Mouse (Mus musculus) naive thymus-derived CD4-positive, alpha-beta T cell, adult 2 months (primary cell): ENCODE measurements around the gene Sbf2.

Experiments used
- DNase-seq: peaks from one replicate; pipeline ENCODE4 v3.0.0-alpha.2; 2011; ENCODE audit warnings: low read depth

The Sbf2 gene

GRCm38 (mm10) chr7:110391632-110392031, 223.1 kb downstream of the Sbf2 start:
- DNase-seq = no peak

GRCm38 (mm10) chr7:110388889-110389288, 225.8 kb downstream of the Sbf2 start:
- peak; percentile 25 for DNase-seq

- no peak for DNase-seq
Observed at GRCm38 (mm10) chr7:110387565-110387964, 227.2 kb downstream of the Sbf2 start.

- DNase-seq = no peak
Observed at GRCm38 (mm10) chr7:110385482-110385881, 229.2 kb downstream of the Sbf2 start.

GRCm38 (mm10) chr7:110384343-110384742, 230.4 kb downstream of the Sbf2 start:
- DNase-seq = no peak

- DNase-seq = peak; percentile 50
Observed at GRCm38 (mm10) chr7:110381625-110382024, 233.1 kb downstream of the Sbf2 start.

- no peak for DNase-seq
Observed at GRCm38 (mm10) chr7:110379335-110379914, 235.3 kb downstream of the Sbf2 start.

GRCm38 (mm10) chr7:110372529-110372928, 242.2 kb downstream of the Sbf2 start:
- DNase-seq = no peak

GRCm38 (mm10) chr7:110362005-110362404, 252.7 kb downstream of the Sbf2 start:
- DNase-seq = no peak

GRCm38 (mm10) chr7:110361516-110361915, 253.2 kb downstream of the Sbf2 start:
- no peak for DNase-seq

- DNase-seq = no peak
Observed at GRCm38 (mm10) chr7:110359391-110359790, 255.3 kb downstream of the Sbf2 start.

- peak; percentile 60 for DNase-seq
Observed at GRCm38 (mm10) chr7:110353971-110354370, 260.8 kb downstream of the Sbf2 start.

- no peak for DNase-seq
Observed at GRCm38 (mm10) chr7:110347250-110347649, 267.5 kb downstream of the Sbf2 start.

GRCm38 (mm10) chr7:110337601-110338000, 277.1 kb downstream of the Sbf2 start:
- DNase-seq = no peak

GRCm38 (mm10) chr7:110325381-110326110, 289.2 kb downstream of the Sbf2 start:
- no peak for DNase-seq

GRCm38 (mm10) chr7:110324852-110325251, 289.9 kb downstream of the Sbf2 start:
- no peak for DNase-seq

- no peak for DNase-seq
Observed at GRCm38 (mm10) chr7:110321106-110321505, 293.6 kb downstream of the Sbf2 start.

- no peak for DNase-seq
Observed at GRCm38 (mm10) chr7:110318971-110319519, 295.7 kb downstream of the Sbf2 start.

- no peak for DNase-seq
Observed at GRCm38 (mm10) chr7:110317412-110317811, 297.3 kb downstream of the Sbf2 start.

GRCm38 (mm10) chr7:110315352-110315751, 299.4 kb downstream of the Sbf2 start:
- no peak for DNase-seq

GRCm38 (mm10) chr7:110314401-110314890, 300.3 kb downstream of the Sbf2 start:
- no peak for DNase-seq

- no peak for DNase-seq
Observed at GRCm38 (mm10) chr7:110313392-110314055, 301.2 kb downstream of the Sbf2 start.

GRCm38 (mm10) chr7:110309246-110309645, 305.5 kb downstream of the Sbf2 start:
- DNase-seq = no peak
